Mouse (Mus musculus): Measurements from ENCODE around the gene Farp1. TPM values are rescaled to one million over a fixed set of nuclear protein-coding genes. Genes with fewer than 3 reads are reported as not detected.

Gene Farp1
- polyA plus RNA-seq, 1 experiment: 29.2 TPM

DNA sequence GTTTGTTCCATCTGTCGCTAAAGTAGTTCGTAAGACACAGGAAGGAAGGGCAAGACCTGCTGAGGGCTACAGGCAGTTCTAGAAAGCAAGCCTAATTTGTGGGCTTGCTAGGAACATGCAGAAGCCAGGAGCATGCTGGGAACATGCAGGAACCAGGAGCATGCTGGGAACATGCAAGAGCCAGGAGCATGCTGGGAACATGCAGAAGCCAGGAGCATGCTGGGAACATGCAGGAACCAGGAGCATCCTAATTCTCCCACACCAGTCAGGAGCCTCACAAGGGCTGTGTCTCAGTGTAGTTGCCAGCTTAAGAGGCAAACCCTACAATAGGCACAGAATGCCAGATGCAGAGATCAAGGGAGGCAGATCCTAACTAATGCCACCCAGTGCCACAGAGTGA lies 291.4 kb downstream of the Farp1 start:
- TF ChIP-seq POLR2A (IDR thresholded peaks at IDR 0.05; ENCODE audit: insufficient read depth, low read length) (no peak), EP300 (IDR thresholded peaks at IDR 0.05; ENCODE audit: insufficient read depth, low read depth, low read length) (no peak), CTCF (IDR thresholded peaks at IDR 0.05; ENCODE audit: low read depth, low read length) (no peak)
- H3K27ac ChIP-seq (ENCODE audit: insufficient read depth, low read length): no peak overlapping the region

DNA sequence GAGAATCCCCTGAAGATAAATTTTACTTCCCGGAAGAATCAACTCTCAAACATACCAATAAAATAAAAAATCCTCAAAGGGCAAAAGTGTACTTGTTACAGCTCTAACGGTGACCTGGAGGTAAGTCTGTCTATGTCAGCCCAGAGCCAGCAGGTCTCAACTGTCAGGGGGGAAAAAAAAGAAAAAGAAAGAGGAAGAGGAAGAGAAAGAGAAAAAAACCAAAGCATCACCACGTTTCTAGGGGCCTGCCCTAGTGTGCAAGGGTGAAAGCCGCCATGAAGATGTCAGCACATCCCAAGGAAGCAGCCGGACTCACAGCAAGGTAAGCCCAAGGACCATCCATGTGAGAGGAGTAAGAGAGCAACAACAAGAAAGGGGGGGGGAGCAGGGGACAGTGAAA lies 293.9 kb downstream of the Farp1 start:
- H3K27me3 ChIP-seq (ENCODE audit: control insufficient read depth, insufficient read depth, low read length, poor library complexity, severe bottlenecking): no peaks in the 10 kb centered on the region
- H3K9ac ChIP-seq (ENCODE audit: low read depth, poor library complexity, severe bottlenecking): no peak overlapping the region
- no peaks in the 10 kb centered on the region for H3K4me1 ChIP-seq (ENCODE audit: control insufficient read depth, insufficient read depth, low read length)
- no peak overlapping the region for H3K4me3 ChIP-seq (ENCODE audit: low read depth, low read length)
- no peak overlapping the region for H3K27ac ChIP-seq (ENCODE audit: insufficient read depth, low read length)
- no peaks in the 10 kb centered on the region for H3K9me3 ChIP-seq (replicated peaks; ENCODE audit: control insufficient read depth, insufficient read depth, low read length, poor library complexity, severe bottlenecking)
- H3K36me3 ChIP-seq (ENCODE audit: control insufficient read depth, insufficient read depth, low read length, poor library complexity, severe bottlenecking): no peaks in the 10 kb centered on the region
- TF ChIP-seq CTCF (IDR thresholded peaks at IDR 0.05; ENCODE audit: low read depth, low read length): no peak

More for the DNA sequence above, 291.4 kb downstream of the Farp1 start:
- H3K27me3 ChIP-seq (ENCODE audit: control insufficient read depth, insufficient read depth, low read length, poor library complexity, severe bottlenecking): no peaks in the 10 kb centered on the region
- no peaks in the 10 kb centered on the region for H3K9me3 ChIP-seq (replicated peaks; ENCODE audit: control insufficient read depth, insufficient read depth, low read length, poor library complexity, severe bottlenecking)
- no peak overlapping the region for H3K9ac ChIP-seq (ENCODE audit: low read depth, poor library complexity, severe bottlenecking)
- no peak overlapping the region for H3K4me3 ChIP-seq (ENCODE audit: low read depth, low read length)
- no peaks in the 10 kb centered on the region for H3K36me3 ChIP-seq (ENCODE audit: control insufficient read depth, insufficient read depth, low read length, poor library complexity, severe bottlenecking)
- peaks cover 2% of the 10 kb centered on the region for H3K4me1 ChIP-seq (ENCODE audit: control insufficient read depth, insufficient read depth, low read length)

DNA sequence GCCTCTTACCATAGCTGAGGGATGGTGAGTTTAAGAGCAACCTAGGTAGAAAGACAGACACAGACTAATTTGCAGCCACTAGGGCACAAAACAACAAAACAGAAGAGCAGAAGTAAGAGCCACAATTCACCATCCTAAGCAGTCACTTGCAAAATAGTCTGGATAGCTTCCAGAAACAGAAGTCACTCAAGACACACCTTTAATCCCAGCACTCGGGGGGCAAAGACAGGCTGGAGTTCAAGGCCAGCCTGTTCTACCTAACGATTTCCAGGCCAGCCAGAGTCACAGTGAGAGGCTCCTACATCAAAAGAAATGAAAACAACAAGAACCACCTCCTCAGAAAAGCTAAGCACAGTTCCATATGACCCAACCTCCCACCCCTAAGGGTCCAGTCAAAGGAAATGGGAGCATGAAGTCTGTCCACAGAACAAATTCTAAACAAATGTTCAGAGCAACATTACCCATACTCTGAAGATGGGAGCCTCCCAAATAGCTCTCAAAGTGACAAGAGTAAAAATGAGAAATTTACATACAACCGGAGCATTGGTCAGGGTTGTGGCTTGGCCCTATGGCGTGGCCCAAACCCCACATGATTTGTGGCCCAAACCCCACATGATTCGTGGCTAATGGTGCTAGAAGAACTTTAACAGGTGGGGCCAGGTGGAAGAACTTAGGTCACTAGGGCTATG lies 294.5 kb downstream of the Farp1 start:
- Histone ChIP-seq H3K27me3 (ENCODE audit: control insufficient read depth, insufficient read depth, low read length, poor library complexity, severe bottlenecking) (no peaks in the 10 kb centered on the region), H3K4me3 (ENCODE audit: low read depth, low read length) (no peak overlapping the region), H3K9me3 (replicated peaks; ENCODE audit: control insufficient read depth, insufficient read depth, low read length, poor library complexity, severe bottlenecking) (no peaks in the 10 kb centered on the region), H3K4me1 (ENCODE audit: control insufficient read depth, insufficient read depth, low read length) (no peaks in the 10 kb centered on the region), H3K27ac (ENCODE audit: insufficient read depth, low read length) (no peak overlapping the region), H3K36me3 (ENCODE audit: control insufficient read depth, insufficient read depth, low read length, poor library complexity, severe bottlenecking) (no peaks in the 10 kb centered on the region), H3K9ac (ENCODE audit: low read depth, poor library complexity, severe bottlenecking) (no peak overlapping the region)
- TF ChIP-seq POLR2A (IDR thresholded peaks at IDR 0.05; ENCODE audit: insufficient read depth, low read length) (no peak), EP300 (IDR thresholded peaks at IDR 0.05; ENCODE audit: insufficient read depth, low read depth, low read length) (no peak), CTCF (IDR thresholded peaks at IDR 0.05; ENCODE audit: low read depth, low read length) (no peak)

DNA sequence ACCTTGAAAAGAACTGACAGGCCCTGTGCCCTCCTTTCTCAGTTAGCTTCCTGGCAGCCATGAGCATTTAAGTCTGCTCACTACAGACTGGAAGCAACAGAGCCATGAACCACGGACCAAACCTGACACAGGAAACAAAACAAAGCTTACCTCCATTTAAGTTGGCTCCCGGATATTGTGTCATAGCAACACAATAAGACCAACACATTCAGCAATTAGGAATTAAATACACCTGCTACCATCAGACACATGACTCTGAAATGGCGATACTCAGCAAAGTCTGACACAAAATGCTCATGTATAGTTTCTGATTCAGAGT lies 295.0 kb downstream of the Farp1 start:
- Histone ChIP-seq H3K9ac (ENCODE audit: low read depth, poor library complexity, severe bottlenecking) (no peak overlapping the region), H3K36me3 (ENCODE audit: control insufficient read depth, insufficient read depth, low read length, poor library complexity, severe bottlenecking) (no peaks in the 10 kb centered on the region), H3K27me3 (ENCODE audit: control insufficient read depth, insufficient read depth, low read length, poor library complexity, severe bottlenecking) (no peaks in the 10 kb centered on the region), H3K27ac (ENCODE audit: insufficient read depth, low read length) (no peak overlapping the region), H3K4me3 (ENCODE audit: low read depth, low read length) (no peak overlapping the region), H3K4me1 (ENCODE audit: control insufficient read depth, insufficient read depth, low read length) (no peaks in the 10 kb centered on the region), H3K9me3 (replicated peaks; ENCODE audit: control insufficient read depth, insufficient read depth, low read length, poor library complexity, severe bottlenecking) (no peaks in the 10 kb centered on the region)
- TF ChIP-seq CTCF (IDR thresholded peaks at IDR 0.05; ENCODE audit: low read depth, low read length) (no peak), EP300 (IDR thresholded peaks at IDR 0.05; ENCODE audit: insufficient read depth, low read depth, low read length) (no peak), POLR2A (IDR thresholded peaks at IDR 0.05; ENCODE audit: insufficient read depth, low read length) (no peak)

Other genes starting within 250 kb of the Farp1 start
- 440 and 468 TPM in 2 replicates for gene Ipo5, start 124.0 kb upstream of the Farp1 start, polyA plus RNA-seq (2011; ENCODE audit: insufficient read depth, insufficient read length, low read depth, missing spikeins)